Mouse (Mus musculus): ENCODE results near the gene Ppp1r16b.
A peak's percentile ranks its signal among the peaks of the same experiment; 100 is the strongest.
"Not testable (repeated sequence)": the region's sequence is repeated elsewhere in the genome, so short reads cannot be mapped to it uniquely, and the experiment has no call there.

Ppp1r16b gene

GRCm38 (mm10) chr2:158722991-158723551, 57.9 kb downstream of the Ppp1r16b start:
- DNase-seq (ENCODE audit: low read depth, low spot score), result no peak

GRCm38 (mm10) chr2:158723806-158724205, 58.6 kb downstream of the Ppp1r16b start:
- DNase-seq (ENCODE audit: low read depth, low spot score), result no peak

GRCm38 (mm10) chr2:158726252-158726651, 61.1 kb downstream of the Ppp1r16b start:
- DNase-seq (ENCODE audit: low read depth, low spot score), result no peak

DNA sequence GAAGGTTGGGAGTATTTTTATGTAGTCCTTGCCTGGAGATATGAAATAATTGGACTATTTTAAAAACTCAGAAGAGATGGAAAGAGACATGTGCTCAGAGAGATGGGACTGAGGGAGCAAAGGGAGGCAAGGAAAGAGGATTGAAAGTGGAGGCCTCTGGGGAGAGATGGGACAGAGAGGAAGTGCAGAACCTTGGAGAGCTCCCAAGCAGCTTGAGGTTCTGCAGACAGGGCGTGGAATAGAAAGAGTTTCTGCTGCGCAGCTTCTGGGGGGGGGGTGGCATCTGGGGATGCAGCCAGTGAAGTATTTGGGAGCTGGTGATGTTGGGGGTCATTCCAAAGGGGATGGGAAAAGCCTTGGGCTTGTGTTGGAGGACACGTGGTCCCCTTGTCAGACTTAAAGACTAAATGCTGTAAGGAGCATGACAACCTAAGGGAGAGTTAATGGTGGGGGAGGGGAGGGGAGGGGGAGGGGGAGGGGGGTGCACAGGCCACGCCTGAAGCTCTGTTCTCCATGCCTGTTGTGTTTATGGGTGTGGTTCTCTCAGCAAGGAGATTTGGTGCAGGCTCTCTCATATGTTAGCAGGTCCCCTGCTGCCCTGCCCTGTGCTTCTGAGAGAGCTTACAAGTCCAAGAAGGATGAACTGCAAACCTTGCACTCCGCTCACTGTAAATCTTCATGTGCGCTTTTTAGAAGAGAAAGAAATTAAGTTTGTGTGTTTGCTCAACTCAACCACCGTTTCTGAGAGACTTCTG, 63.0 kb downstream of the Ppp1r16b start:
- DNase-seq (ENCODE audit: low read depth, low spot score), result peak; percentile 36

GRCm38 (mm10) chr2:158730896-158731295, 65.7 kb downstream of the Ppp1r16b start:
- no peak for DNase-seq (ENCODE audit: low read depth, low spot score)

DNA sequence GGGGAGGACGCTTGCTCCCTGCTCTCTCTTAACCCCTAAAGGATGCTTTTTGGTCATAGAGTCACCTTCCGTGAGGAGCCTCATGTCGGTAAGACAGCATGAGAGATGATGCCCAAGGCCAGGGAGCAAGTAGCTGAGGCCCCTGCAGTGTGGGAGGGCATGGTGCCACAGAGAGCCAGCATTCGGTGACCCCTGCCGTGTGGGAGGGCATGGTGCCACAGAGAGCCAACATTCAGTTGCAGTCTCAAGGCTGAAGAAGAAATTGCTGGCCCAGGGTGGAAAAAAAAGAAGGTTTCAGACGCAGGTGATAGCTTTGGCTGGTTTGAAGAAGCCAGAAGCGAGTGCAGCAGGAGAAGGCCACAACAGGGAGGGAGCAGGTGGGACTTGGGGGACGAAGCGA, 67.3 kb downstream of the Ppp1r16b start:
- no peak for DNase-seq (ENCODE audit: low read depth, low spot score)

DNA sequence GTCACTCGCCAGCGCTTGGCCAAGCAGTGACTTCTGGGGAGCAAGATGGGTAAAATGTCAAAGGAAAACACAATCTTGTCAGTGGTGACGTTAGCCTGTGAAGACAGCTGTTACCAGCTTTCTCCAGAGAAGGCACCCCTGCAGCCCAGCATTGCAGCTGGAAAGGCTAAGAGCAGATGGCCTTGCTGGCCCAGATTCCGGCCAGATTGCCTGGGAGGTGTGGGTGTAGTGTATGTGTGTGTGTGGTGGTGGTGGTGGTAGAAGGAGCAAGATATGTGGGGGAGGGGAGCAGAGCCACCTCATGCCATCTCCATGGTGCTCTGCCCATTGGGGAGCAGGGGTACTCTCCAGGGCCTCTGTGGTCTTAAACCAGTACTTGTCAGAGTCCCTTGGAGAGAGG, 67.9 kb downstream of the Ppp1r16b start:
- no peak for DNase-seq (ENCODE audit: low read depth, low spot score)

DNA sequence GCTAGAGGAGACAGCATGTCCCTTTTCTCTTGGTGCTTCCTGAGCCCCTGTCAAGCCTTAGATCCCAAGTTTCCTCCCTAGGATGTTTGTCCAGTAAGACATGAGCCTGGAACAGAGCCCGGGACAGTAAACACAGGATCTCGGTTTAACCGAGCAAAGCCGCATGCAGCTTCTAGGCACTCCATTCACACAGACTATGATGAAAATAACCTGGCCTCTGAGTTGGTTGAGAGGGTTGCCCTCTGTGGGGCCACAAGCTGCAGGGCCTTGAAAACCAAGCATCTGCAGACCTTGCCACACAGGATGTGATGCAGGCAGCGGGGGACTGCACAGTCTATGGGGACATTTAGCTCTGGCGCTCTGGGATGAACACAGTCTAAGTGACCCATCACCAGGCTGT, 68.7 kb downstream of the Ppp1r16b start:
- DNase-seq (ENCODE audit: low read depth, low spot score), result no peak

DNA sequence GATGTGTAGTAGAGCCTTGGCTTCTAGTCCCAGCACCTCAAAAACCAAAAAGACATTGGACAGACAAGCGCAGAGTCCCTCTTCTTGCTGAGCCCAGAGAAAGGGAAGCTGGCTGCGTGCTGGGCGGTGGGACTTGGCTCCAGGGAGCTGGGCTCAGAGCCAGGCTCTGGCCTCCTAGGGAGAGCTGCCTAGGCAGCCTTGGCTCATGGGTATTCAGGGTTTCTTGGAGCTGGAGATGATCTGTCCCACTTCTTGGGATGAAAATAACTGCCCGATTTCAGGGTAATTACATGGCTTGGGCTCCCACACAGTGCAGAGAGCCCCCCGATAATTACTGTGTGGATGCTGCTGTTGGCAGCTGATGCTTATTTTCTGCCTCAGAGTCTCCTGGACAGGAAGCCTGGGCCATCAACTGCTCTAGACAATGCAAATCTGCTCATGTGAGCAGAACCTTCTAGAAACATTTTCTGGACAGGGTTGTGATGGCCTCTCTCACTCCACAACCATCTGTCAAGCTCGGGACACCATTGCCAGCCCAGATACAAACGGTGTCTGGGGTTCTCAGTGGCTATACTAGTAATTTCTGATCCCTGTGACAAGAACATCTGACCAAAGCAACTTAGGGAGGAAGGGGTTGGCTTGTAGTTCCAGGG, 69.4 kb downstream of the Ppp1r16b start:
- no peak for DNase-seq (ENCODE audit: low read depth, low spot score)

- DNase-seq (ENCODE audit: low read depth, low spot score), result no peak
Measured at GRCm38 (mm10) chr2:158735340-158735739, 70.1 kb downstream of the Ppp1r16b start.

DNA sequence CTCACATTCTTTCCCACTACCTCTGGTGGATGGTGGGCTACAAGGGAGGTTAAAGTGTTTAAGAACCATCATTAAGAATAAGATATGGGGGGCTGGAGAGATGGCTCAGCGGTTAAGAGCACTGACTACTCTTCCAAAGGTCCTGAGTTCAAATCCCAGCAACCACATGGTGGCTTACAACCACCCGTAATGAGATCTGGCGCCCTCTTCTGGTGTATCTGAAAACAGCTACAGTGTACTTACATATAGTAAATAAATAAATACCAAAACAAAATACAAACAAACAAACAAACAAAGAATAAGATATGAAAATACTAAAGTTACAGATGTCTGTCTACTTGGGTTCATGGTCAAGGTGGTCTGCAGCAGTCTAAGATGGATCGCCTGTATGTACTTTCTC, 71.0 kb downstream of the Ppp1r16b start:
- not testable (repeated sequence) for DNase-seq (ENCODE audit: low read depth, low spot score)

DNA sequence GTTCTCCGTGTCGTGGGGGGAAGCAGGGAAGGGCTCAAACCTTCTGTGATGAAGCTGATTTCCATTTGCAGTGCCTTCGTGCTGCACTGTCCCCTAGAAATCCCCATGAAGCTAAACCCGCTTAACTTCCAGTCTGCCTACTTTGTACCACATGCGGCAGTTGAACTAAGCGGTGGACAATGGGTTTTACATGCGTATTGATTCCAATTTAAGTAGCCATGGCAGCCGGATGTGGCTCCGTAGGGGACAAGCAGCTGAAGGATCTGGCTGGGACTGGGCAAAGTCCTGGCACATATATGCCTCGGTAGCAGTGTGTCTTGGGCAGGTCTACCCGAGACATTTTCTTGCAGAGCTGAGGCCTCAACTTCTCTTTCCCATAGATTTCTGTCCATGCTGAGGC, 73.4 kb downstream of the Ppp1r16b start:
- DNase-seq (ENCODE audit: low read depth, low spot score), result no peak

GRCm38 (mm10) chr2:158739113-158739512, 73.9 kb downstream of the Ppp1r16b start:
- DNase-seq (ENCODE audit: low read depth, low spot score), result no peak

DNA sequence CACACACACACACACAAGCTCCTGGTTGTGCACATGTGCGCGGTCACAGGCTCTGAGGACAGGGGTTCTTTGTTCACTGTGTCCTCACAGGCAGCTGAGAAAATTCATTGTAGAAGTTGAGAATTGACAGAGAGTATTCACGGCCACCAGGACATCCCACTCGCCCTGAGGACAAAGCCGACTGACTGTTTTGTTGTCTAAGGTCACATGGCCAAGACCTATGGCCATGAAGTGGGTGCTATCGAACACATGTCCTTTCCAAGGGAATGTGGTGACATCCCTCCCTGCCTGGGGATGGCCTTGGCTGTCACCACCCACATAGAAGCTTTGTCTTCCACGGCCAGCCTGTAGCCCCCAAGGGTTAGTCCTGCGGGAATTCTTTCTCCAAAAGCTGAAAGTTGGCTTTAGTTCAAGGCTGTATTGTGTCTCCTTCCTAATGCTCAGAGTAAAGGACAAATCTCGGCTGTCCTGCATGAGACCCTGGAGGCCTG, 75.9 kb downstream of the Ppp1r16b start:
- peak; percentile 34 for DNase-seq (ENCODE audit: low read depth, low spot score)

- no peak for DNase-seq (ENCODE audit: low read depth, low spot score)
Measured at GRCm38 (mm10) chr2:158742431-158742830, 77.2 kb downstream of the Ppp1r16b start.

GRCm38 (mm10) chr2:158743518-158744141, 78.4 kb downstream of the Ppp1r16b start:
- DNase-seq (ENCODE audit: low read depth, low spot score), result no peak

DNA sequence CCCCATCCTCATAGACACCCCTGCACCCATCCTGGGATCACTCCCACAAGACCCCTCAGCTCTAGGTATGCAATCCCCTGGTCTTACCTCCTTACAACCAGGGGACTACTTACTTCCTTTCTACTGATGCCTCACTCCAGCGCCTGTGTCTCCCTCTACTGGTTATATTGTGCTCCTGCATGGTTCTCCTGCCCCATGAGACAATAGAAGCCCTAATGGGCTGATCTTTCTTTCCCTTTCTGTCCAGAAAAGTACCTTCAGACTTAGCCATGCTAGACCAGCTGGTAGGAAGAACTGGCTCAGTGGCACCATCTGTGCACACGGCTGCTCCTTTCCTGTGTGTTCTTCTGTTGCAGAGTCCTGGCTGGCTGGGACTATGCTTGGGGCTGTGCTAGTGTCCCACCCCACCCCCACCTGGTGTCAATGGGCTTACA, 79.9 kb downstream of the Ppp1r16b start:
- DNase-seq (ENCODE audit: low read depth, low spot score), result peak; percentile 65

DNA sequence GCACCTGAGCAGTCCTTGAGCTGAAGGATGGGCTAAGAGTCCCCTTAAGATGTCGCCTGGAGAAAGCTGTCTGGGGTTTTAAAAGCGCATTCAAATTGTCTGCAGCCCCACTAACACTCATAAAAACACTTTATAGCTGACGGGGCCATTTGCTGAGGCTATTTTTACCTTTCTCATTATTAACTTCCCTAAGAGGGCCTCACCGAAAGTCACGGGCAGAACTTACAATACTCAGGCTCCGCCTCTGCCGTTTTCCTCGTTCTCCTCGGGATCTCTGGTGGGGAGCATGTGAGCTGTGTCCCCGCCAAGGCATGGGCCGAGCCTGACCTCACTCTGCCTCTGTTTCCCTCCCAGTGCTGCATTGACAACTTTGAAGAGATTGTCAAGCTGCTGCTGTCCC, 81.0 kb downstream of the Ppp1r16b start:
- DNase-seq (ENCODE audit: low read depth, low spot score), result no peak

DNA sequence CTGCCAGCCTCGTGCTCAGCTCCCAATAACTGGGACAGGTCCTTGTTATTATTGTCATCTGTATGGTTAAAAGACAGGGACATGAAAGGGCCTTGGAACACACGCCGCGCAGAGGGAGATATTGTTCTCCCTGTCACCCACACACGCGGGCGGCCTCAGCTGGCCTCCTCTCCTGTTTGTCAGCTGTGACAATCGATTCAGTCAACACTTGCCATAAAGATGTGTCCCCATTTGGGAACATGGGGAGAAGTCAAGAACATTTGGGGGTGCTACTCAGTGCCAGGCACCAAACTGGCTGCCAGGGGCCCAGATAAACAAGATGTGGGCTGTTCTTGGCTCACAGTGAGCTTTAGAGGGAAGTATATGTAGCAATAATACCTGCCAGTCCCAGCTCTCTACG, 84.2 kb downstream of the Ppp1r16b start:
- no peak for DNase-seq (ENCODE audit: low read depth, low spot score)

DNA sequence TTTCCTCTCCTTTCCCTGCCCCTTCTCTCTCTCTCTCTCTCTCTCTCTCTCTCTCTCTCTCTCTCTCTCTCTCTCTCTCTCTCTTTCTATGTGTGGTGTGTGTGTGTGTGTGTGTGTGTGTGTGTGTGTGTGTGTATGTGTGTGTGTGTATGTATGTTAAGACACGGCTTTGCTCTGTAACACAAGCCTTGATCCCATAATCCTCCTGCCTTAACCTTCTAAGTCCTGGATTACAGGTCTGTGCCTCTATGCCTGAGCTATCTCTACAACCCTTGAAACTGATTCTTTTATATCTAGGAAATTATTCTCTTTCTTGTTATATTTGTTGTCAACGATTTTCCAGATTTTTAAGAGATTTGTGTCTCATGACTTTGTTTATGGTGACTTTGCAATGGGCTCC, 95.0 kb downstream of the Ppp1r16b start:
- DNase-seq (ENCODE audit: low read depth, low spot score), result no peak

- DNase-seq (ENCODE audit: low read depth, low spot score), result no peak
Measured at GRCm38 (mm10) chr2:158762339-158762738, 97.1 kb downstream of the Ppp1r16b start.

- DNase-seq (ENCODE audit: low read depth, low spot score), result peak; percentile 98
Measured at GRCm38 (mm10) chr2:158767742-158768339, 102.6 kb downstream of the Ppp1r16b start, which contains the start of gene Fam83d. Gene Fam83d, plus strand, starts transcription at chr2:158768093.
